Mouse (Mus musculus): ENCODE results near the gene Sart1. TPM values are rescaled to one million over a fixed set of nuclear protein-coding genes. Genes with fewer than 3 reads are reported as not detected.
A peak's percentile ranks its signal among the peaks of the same experiment; 100 is the strongest.
"Not testable (repeated sequence)": the region's sequence is repeated elsewhere in the genome, so short reads cannot be mapped to it uniquely, and the experiment has no call there.

The Sart1 gene
- total RNA-seq, 2 experiments from 2014 or later: 82.3 to 92.4 TPM

DNA sequence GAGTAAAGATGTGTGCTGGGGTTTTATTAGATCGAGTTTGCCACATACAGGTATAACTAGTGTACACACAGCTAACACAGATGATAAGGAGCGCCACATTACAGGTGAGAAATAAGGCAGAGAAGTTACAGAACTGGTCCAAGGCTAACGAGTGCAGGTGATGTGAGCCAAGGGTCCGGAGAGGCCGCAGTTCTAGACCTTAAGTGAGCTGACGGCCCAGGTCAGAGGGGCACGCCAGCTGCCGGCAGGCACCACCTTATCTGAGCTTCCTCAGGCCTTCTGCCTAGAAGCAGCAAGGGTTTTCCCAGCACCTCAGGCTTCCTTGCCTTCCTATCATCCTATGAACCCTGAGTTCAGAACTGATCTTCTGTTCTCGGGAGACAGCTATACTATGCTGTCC lies 31.1 kb upstream of the Sart1 start:
- no peak for ATAC-seq (replicated peaks; ENCODE audit: low FRiP score, low TSS enrichment, poor library complexity, severe bottlenecking)

DNA sequence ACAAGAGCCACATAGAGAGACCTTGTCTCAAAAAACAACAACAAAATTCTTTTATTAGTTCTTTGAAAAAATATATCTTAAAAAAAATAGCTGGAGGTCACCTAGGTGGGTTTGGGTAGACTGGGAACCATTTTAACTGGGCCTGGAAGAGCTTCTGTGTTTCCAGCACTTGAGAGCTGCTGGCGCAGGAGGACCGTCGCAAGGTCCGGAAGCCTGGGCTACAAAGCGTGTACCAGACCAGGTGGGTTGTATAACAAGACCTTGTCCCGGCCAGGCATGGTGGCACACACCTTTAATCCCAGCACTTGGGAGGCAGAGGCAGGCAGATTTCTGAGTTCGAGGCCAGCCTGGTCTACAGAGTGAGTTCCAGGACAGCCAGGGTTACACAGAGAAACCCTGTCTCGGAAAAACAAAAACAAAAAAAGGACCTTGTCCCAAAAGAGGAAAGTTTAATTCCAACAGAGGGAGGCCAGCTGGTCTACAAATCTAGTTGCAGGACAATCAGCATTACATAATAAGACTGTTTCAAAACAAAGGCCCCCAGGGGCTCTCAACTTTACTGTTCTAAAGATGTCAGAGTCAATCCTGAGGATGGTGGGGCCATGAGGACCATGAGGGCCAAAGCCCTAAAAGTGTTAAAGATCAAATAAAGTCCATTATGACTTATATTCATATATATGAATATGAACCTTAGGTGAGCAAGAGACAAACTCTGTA lies 30.4 kb upstream of the Sart1 start:
- no peak for ATAC-seq (replicated peaks; ENCODE audit: low FRiP score, low TSS enrichment, poor library complexity, severe bottlenecking)

DNA sequence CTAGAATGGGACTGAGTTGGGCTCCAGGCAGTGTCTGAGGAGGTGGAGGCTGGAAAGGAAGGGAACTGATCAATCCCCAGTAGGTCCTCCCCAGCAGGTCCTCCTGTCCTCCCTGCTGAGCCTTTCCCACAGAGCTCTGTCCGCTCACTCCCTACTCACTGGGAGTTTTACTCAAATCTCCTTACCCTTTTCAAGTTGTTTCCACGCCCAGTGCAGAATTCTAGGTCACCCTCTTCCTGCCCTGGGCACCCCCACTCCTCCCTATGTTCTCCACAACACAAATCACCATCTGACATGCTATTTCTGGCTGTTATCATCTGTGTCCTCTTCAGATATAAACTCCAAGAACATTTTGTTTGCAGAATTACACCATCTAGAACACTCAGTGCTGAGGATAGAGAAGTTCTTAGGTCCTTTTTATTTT lies 26.0 kb upstream of the Sart1 start:
- ATAC-seq (replicated peaks; ENCODE audit: low FRiP score, low TSS enrichment, poor library complexity, severe bottlenecking): no peak

DNA sequence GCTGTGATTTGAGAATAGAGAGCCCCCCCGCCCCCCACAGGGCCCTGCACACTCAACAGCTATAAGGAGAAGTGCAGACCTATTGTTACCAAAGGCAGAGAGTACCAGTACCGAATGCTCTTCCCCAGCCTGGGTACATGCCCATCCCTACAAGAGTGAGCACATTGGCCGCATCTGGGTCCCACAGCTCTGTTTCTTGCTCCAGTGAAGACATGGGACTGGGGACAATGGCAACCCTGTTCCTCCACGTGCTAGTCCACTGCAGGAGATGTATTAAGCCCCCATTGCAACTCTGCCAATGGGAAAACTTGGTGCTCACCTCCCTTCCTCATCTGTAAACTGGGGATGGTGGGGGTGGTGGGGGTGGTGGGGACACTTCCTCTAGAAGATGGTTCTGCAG lies 25.3 kb upstream of the Sart1 start:
- ATAC-seq (replicated peaks; ENCODE audit: low FRiP score, low TSS enrichment, poor library complexity, severe bottlenecking): no peak

- no peak for ATAC-seq (replicated peaks; ENCODE audit: low FRiP score, low TSS enrichment, poor library complexity, severe bottlenecking)
Measured at GRCm38 (mm10) chr19:5411961-5412360, 23.5 kb upstream of the Sart1 start.

DNA sequence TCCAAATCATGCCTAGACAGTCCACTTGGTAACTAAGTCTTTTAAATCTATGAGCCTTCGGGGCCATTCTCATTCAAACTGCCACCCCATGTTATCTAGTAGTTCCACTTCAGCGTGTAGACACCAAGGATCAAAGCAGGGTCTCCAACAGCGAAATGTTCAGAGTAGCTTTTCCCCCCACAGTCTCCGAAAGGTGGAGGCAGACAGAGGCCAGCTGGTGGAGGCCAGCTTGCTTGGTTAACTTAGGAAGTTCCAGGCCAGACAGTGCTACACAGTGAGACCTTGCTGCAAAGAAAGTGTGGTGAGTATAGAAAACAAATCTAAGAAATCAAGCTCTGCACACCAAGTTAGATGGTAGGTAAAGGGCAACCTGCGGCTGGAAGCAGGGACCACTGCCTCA lies 22.1 kb upstream of the Sart1 start:
- no peak for ATAC-seq (replicated peaks; ENCODE audit: low FRiP score, low TSS enrichment, poor library complexity, severe bottlenecking)

GRCm38 (mm10) chr19:5409068-5409467 lies 20.6 kb upstream of the Sart1 start:
- no peak for ATAC-seq (replicated peaks; ENCODE audit: low FRiP score, low TSS enrichment, poor library complexity, severe bottlenecking)

DNA sequence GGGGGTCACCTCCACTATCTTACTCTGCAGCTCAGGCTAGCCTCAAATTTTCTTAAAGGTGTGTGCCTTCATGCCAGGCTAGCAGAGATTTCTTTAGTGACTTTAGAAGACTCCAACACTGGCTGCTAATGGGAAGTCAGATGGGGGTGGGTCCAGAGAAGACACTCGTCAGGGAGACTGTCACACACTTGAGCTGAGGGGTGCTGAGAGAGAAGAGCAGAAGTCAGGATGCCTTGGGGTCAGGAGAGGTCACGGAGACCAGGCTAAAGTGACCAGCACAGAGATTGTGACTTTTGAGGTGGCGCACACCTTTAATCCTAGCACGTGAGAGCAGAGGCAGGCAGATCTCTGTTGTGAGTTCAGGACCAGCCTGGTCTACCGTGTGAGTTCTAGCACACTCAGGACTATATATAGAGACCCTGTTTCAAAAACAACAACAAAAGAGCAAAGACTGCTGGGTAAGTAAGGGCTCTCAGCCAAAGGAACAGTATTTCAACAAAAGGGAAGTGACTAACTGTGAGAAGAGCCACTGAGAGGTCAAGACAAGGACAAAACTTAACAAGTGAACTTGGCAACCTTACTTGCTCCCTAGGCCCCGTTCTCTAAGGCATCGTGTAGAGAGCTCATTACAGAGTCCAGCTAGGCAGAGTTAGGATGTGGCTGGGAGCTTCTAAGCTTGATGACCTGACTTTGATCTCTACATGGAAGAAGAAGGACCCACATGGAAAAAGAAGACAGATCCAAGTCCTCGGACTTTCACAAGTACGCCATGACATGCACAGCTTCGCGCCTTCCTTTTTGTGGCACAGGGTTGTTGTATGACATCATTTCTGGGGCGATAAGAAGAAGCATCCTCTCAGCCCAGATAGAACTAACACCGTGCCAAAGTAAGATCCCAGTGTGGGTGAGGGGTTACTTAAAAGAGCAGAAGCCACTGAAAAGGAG lies 19.8 kb upstream of the Sart1 start:
- ATAC-seq (replicated peaks; ENCODE audit: low FRiP score, low TSS enrichment, poor library complexity, severe bottlenecking): no peak

DNA sequence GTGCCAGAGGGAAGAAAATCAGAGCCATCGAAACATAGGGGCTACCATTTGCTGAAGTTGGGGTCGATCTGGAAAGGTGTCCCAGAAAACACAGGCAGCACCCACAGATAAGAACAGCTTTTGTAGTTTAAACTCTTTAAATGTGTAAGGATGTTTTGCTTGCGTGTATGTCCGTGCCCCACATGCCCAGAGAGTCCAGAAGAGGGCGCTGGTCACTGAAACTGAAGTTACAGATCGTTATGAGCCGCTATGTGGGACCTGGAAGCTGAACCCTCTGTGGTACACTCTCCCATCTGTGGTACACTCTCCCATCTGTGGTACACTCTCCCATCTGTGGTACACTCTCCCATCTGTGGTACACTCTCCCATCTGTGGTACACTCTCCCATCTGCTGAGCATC lies 18.6 kb upstream of the Sart1 start:
- peak; percentile 73 for ATAC-seq (replicated peaks; ENCODE audit: low FRiP score, low TSS enrichment, poor library complexity, severe bottlenecking)

GRCm38 (mm10) chr19:5406531-5407126 lies 18.1 kb upstream of the Sart1 start:
- ATAC-seq (replicated peaks; ENCODE audit: low FRiP score, low TSS enrichment, poor library complexity, severe bottlenecking): peak; percentile 48

- peak; percentile 62 for ATAC-seq (replicated peaks; ENCODE audit: low FRiP score, low TSS enrichment, poor library complexity, severe bottlenecking)
Measured at GRCm38 (mm10) chr19:5405924-5406323, 17.4 kb upstream of the Sart1 start.

DNA sequence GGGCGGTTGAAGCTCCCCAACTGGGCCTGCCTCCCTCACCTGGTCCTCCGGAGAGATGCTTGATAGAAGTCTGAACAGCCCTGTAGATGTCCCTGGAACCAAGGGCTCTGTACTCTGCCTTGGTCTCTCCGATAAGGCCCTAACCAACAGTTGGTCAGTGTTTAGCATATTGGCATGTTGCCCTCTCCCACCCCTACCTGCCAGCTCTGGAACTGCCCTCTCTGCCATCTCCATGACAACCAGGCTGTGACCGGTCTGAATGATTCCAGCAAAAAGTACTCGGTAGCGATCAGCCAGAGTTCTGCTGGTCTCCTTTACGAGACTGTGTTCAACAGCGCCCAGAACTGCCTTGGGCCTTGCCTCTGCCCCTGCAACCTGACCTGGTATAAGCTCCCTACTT lies 13.8 kb upstream of the Sart1 start, which contains the start of gene Tsga10ip:
Gene Tsga10ip (minus strand): TSS at position 234 of the 400 bp plus-strand sequence.
- no peak for ATAC-seq (replicated peaks; ENCODE audit: low FRiP score, low TSS enrichment, poor library complexity, severe bottlenecking)

DNA sequence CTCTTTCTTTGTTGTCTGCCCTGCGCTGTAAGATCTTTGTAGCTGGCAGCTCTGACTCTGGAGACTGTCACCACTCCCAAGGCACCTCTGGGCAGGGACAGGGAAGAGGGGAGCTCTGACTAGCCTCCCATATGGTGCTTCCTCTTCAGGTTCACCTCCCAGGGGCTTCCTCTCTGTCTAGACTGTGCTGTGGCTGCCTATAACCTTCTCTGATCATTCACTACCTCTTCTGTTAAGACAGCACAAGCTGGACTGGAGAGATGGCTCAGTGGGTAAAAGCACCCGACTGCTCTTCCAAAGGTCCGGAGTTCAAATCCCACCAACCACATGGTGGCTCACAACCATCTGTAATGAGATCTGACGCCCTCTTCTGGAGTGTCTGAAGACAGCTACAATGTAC lies 12.6 kb upstream of the Sart1 start:
- ATAC-seq (replicated peaks; ENCODE audit: low FRiP score, low TSS enrichment, poor library complexity, severe bottlenecking): not testable (repeated sequence)

DNA sequence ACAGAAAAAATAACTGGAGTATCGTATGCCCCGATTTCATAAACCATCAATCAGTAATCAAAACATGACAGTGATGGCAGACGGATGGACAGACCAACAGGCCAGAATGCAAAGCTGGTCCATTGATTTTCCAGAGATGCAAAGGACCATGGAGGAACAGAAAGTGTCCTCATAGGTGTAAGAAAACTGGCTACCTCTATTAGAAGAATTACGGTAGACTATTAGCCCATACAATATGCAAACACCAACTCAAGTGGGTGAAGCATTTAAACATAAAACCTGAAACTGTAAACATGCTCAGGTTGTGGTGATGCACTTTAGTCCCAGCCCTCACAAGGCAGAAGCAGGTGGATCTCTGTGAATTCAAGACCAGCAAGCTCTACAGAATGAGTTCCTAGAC lies 6.9 kb upstream of the Sart1 start:
- ATAC-seq (replicated peaks; ENCODE audit: low FRiP score, low TSS enrichment, poor library complexity, severe bottlenecking): no peak

DNA sequence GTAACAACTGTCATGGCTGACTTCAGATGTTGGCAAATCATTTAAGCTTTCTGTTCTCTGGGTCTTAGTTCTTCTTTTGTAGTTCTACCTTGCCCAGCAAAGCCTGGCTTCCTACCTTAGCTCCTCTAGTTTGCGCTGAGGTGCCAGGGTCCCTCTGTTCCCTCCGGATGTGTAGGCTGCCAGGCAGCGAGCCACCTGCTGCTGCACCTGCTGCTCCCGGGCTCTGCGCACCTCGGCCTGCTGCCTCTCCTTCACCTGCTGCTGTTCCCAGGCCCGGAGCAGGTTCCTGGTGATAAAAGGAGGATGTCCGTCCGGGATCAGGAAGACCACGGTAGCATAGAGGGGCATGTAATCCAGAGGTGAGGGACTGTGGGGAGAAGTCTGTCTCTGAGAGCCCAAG lies 5.7 kb upstream of the Sart1 start:
- no peak for ATAC-seq (replicated peaks; ENCODE audit: low FRiP score, low TSS enrichment, poor library complexity, severe bottlenecking)

GRCm38 (mm10) chr19:5392892-5393291 lies 4.4 kb upstream of the Sart1 start:
- ATAC-seq (replicated peaks; ENCODE audit: low FRiP score, low TSS enrichment, poor library complexity, severe bottlenecking): no peak

- no peak for ATAC-seq (replicated peaks; ENCODE audit: low FRiP score, low TSS enrichment, poor library complexity, severe bottlenecking)
Measured at GRCm38 (mm10) chr19:5390416-5390815, 1.9 kb upstream of the Sart1 start.

DNA sequence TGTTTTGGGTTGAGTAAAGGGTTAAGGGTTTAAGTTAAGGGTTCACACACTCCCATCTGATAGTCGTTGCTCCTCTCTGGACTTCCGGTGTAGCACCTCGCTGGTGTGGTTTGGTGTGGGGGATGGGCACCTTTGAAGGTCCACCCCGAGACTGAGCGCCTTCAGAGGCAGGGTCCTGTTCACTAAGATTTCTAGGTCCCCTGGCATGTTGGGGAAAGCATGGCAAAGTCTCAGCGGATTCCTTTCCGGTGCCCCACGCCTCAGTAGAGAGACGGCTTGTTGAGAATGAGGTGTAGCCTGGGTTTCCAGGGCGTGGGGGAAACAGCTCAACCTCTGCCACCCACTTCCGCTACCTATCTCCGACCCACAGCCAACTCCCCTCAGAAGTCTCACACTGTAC lies 1.1 kb upstream of the Sart1 start:
- peak; percentile 63 for ATAC-seq (replicated peaks; ENCODE audit: low FRiP score, low TSS enrichment, poor library complexity, severe bottlenecking)

DNA sequence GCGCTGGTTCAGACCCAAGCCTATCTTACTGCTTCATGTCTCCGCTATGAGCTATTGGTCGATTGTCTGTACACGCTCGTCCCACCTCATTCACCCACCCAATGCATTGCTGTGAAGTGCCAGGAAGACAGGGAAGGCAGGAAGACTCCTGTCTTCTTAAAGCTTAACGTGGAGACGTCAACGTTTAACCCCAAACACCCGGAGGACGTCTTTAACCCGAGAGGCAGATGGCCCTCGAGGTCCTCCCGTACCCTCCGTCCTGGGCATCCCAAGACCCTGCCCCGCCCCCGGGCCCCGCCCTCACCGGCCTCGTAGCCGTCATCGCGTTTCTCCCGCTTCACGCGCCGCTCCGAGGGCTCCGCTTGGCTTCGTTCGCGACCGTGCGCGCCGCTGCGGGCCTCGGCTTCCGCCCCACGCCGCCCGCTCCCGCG lies 477 bp downstream of the Sart1 start:
- no peak for ATAC-seq (replicated peaks; ENCODE audit: low FRiP score, low TSS enrichment, poor library complexity, severe bottlenecking)

DNA sequence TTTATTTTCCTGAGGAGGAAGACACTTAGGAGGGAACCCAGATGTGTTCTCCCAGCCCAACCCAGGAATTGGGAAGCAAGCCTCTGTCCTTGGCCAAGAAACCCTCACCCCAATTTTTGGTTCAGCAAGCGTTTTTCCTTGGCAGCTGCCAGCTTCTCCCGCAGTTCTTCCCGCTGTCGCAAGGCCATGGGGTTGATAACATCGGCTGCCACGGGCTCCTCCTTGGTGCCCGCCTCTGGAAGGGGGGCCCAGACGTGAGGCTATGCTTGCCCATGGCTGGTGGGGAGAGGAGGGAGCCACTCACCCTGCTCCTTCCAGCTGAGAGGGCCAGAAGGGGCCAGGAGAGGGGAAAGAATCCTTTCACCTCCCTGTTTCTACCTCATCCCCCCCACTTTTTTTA lies 3.8 kb downstream of the Sart1 start:
- ATAC-seq (replicated peaks; ENCODE audit: low FRiP score, low TSS enrichment, poor library complexity, severe bottlenecking): no peak
